Mouse (Mus musculus) left cerebral cortex, adult 9 months (tissue): ENCODE data around the gene Dapk1.

Source experiments
- DNase-seq, 2 experiments: peaks; one replicate each; pipeline ENCODE4 v3.0.0; 2022; ENCODE audit warnings: low spot score in 2 of 2

The Dapk1 gene

GRCm38 (mm10) chr13:60662493-60663177 lies 60.9 kb downstream of the Dapk1 start:
- no peak for DNase-seq

DNA sequence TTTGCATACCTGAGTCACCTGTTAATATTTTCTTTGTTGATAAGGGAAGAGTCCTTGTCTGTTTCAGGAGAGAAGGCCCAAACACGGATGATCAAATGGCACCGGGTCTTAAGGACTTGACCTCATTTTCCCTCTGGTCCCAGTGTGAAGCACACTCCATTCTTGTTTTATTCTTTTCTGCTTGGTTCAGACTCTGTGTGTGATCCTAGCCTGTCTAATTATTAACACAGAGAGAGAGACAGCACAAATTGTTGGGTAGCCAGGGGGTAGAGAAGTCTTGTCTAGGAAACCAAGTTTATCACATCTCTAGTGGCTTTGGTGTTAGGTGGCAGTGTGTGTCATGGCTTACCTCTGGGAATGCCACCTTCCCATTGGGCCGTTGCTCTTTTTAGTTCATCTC lies 62.3 kb downstream of the Dapk1 start:
- DNase-seq: no peak

DNA sequence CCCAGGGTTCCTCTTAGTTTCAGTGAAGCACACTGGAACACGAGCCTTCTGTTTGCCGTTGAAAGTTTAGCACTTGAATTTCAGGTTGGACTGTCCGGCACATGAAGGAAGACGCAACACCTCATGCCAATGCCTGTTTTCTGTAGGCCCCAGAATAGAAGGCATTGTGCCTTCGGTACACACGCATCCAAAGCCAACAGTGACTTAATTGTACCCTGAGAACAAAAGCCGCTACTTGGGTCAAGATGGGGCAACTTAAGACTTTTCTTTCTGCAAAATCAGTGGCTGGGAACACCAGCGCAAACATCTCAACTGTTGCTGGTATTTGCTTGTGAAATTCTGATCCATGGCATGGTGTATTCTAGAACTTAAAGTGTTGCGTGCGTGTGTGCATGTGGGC lies 63.1 kb downstream of the Dapk1 start:
- DNase-seq: no peak

GRCm38 (mm10) chr13:60665402-60665801 lies 63.7 kb downstream of the Dapk1 start:
- no peak for DNase-seq

DNA sequence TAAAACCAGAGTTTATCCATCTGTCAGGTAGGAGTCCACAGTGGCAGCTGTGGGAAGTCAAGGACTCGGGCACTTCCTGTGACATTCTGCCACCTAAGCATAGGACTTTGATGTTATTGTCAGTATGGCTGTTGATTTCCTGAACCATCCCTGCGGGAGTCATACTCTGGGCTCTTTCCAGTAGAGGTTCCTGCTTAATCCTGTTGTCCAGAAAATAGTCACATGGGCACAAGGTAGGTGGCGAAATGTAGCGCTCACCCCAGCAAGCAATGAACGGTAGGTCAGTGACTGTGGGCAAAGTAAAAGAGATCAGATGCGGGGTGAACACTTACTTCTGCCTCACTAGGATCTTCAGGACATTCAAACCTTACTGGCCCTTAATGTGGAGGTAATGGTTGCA lies 66.3 kb downstream of the Dapk1 start:
- no peak for DNase-seq

DNA sequence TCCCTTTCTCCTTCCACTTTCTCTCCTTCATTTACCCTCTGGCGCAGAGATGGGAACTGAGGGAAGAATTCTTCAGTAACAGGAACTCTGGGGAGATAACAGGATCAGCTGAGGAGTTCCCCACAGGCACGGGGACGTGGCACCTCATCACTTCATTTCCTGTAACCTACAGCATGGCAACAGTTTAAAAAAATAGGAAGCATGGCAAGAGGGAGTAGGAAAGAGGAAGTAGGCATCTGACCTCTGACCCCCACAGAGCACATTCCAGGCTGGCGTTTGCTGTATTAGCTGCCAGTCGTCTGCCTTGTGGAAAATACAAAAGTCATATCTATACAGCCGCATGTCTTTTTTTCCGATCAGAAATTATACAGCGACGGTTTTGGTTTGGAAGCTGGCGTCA lies 68.9 kb downstream of the Dapk1 start:
- DNase-seq: no peak

DNA sequence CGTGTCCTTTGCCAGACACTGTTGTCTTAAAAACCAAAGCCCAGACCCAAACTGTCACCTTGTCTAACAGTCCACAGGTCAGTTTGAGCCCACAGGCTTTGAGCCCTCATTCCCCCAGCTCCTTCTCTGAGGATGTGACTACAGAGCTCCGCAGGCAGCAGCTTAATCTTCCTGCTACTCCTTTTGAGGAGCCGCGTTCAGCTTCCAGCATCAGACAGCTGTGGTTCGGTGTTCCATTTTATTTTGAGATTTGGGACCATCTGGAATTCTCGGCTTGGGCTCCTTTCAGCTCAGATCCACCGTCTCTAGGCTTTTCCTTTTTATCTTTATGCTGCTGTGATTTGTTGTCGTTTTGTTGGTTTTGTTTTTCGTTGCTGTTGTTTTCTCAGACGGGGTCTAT lies 69.5 kb downstream of the Dapk1 start:
- no peak for DNase-seq

- no peak for DNase-seq
Measured at GRCm38 (mm10) chr13:60672287-60672686, 70.5 kb downstream of the Dapk1 start.

DNA sequence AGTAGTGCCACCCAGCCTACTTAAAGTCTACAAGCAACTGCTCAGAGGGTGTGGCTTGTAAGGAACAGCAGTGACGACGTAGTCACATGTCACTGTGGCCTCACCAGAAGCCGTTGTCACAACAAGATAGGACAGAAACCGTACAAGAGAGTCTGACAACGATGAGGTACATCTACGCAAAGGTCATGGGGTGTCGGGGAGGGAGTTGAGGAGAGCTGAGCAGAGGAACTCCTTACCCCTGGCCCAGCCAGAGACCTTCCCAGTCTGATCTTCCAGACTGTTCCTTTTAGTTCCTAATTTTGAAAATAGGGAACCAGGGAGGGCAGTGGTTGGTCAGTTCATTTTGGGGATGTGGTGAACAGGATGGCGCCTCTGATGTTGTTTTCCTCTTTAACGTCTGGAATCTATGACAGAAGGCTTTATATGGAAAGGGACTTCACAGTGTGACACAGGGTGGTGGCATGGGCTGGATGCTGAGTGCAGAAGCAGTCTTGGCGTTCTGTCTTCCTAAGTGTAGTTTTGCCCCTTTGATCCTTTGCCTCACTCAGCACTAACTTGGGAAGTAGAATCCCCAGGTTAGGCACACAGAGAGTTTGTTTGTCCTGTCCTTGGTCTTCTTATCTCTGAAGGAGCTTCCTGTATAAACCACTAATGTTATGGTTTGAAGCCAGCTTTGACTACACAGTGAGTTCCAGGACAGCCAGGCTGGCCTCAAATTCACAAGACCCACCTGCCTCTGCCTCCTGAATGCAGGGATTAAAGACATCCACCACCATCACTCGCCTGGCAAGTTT lies 71.3 kb downstream of the Dapk1 start:
- DNase-seq: no peak

DNA sequence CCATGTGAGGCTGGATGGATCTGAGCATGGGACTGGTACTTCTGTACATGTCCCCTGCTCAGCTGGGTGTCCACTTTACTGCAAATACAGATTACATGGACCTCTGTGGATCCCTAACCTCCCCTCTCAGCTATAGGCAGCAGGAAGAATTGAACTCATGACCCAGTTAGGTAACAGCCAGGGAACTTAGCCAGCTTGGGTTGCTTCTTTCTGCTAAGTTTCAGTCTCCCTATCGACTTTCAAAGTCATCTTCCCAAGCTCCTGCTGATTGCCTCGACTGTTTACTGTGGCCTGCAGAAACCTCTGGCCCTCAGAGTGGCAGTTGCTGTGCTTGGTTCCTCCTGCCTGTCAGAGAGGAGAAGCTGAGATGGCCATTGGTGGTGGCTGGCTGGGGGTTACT lies 72.6 kb downstream of the Dapk1 start:
- DNase-seq: no peak

- DNase-seq: no peak
Measured at GRCm38 (mm10) chr13:60674911-60675310, 73.2 kb downstream of the Dapk1 start.

DNA sequence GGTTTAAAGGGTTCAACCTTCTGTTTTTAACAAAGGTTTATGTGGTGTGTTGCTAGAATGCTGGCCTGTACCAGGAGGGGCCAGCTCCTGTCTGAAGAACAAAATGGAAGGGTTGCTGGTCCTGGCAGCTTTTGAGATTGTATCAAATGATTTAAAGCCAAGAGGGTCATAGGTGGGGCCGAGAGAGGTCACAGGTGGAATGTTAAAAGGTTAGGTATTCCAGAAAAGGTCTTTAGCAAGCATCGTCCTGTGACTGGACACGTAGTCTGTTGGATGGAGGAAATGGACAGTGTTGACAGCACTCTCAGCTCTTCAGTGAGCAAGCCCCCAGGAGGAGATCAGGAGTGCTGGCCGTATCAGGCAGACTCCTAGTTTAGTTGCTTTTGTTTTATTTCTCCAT lies 73.7 kb downstream of the Dapk1 start:
- no peak for DNase-seq

GRCm38 (mm10) chr13:60678912-60679311 lies 77.2 kb downstream of the Dapk1 start:
- no peak for DNase-seq

GRCm38 (mm10) chr13:60682714-60683695 lies 81.3 kb downstream of the Dapk1 start:
- DNase-seq: no peak

- DNase-seq: no peak
Measured at GRCm38 (mm10) chr13:60684050-60684760, 82.5 kb downstream of the Dapk1 start.

DNA sequence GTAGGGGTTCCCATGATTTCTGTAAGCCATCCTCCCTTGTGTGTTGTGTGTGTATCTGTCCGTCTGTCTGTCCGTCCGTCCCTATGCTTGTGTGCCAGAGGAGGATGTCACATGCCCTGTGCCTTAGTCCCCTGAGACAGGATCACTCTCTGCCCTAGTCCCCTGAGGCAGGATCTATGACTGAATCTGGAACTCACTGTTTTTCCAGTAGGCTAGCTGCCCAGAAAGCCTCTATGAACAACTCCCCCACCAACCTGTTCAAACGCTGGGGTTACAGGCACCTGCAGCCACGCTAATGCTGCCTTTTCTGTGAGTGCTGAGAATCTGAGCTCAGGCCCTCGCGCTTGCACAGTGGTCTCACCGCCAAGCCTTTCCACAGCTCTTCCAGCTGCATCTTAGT lies 83.1 kb downstream of the Dapk1 start:
- no peak for DNase-seq

DNA sequence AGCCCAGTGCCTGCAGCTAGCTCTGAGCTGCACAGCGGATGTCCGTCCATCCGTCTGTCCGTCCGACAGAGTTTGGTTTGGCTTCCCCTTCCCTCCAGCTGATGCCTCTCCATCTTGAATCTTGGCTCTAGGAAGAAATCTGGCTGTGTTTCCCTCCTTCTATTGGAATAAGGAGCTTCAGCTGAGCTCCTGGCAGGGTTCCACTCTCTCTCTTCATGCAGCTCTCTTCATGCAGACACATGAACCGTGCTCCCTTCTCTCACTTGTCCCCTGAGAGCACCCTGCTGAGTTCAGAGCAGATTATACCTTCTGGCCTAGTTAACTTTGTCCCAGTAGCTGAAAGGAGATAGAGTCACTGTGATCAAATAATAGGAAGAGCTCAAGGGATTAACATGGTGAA lies 83.5 kb downstream of the Dapk1 start:
- DNase-seq: no peak

GRCm38 (mm10) chr13:60686024-60686663 lies 84.4 kb downstream of the Dapk1 start:
- DNase-seq: no peak

DNA sequence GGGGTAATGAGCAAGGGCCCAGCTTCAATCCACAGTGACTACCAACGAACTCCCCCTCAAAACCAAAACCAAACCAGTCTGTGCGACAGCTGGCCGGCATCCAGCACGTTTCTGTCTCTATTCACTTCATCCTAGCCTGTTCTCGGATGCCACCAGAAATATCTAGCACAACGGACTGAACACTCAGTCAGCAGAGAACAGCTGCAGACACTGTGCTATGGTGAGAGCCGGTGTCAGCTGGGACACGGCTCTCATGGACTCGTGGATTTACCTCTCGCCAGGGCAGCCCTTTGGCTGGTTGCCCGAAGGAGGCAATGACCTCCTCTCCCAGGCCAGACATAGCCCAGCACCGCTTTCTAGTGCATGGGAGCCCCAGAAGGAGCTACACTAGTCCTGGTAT lies 85.2 kb downstream of the Dapk1 start:
- peak in 1 of 2 experiments; percentile 69 for DNase-seq

DNA sequence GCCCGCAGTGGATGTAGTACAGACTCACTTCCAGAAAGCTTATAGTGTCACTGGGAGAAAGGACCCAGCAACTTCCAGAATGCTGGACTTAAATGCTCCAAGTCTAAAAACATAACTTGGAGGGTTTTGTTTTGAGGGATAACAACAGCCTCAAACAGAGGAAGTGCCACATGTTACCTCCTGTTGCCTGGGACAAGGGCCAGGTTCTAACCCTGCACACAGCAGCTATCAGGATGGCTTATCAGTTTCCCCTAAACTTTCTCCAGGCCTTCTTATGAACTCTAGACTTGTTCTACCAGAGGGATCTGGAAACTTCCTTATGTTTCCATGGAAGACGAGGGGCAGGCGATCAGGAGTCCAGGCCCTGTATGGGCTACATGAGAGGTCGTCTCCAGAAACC lies 85.7 kb downstream of the Dapk1 start:
- DNase-seq: no peak

- DNase-seq: no peak
Measured at GRCm38 (mm10) chr13:60687891-60688290, 86.1 kb downstream of the Dapk1 start.
